Mouse (Mus musculus): ENCODE measurements around the gene Zranb1. TPM values are rescaled to one million over a fixed set of nuclear protein-coding genes. Genes with fewer than 3 reads are reported as not detected.

Zranb1 gene
- polyA plus RNA-seq, 1 experiment: 4.6 TPM

DNA sequence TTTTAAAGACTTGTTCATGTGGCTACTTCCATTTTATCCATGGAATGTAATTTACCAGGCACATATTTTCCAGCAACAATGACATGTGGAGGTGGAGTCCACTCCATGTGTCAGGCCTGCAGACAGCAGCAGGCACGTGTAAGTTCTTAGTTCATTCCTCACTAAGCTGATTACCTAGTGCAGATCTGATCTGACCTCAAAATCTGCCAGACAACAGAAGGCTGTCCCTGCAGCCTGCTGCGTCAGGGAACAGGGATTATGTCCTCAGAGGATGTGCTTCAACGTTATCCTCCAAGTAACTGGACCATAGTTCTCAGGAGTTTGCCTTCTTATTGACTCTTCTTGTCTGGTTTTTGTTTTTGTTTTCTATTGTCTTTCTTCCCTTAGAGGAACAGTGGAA is 9.0 kb upstream of the Zranb1 start:
- DNase-seq (ENCODE audit: low read depth, low spot score): no peak
- WGBS: 73% methylated on average over 3 of the region's 3 CpGs

GRCm38 (mm10) chr7:132925227-132925626 is 5.7 kb upstream of the Zranb1 start:
- WGBS: 36% methylated on average over 2 of the region's 2 CpGs
- no peak for DNase-seq (ENCODE audit: low read depth, low spot score)

DNA sequence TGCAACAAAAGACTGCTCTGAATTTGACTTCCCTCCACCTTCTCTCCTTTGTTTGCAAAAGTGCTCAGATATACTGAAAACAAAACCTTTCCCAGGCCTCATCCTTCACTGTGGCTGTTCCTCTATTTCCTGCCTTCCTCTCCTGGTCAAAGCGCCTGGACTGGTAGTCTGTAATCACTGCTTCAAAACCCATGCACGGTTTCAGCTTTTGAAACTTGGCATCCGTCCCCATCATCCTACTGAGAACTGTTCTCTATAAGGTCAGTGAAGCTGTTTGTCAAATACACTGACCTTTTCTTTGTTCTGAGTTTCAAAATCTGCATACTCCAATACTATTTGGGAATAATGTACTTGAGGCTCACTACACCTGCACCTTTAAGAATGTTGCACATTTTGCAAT is 3.7 kb upstream of the Zranb1 start:
- DNase-seq (ENCODE audit: low read depth, low spot score): no peak
- WGBS: 67% methylated on average over 3 of the region's 3 CpGs

- no peak for DNase-seq (ENCODE audit: low read depth, low spot score)
- WGBS: 79% methylated on average over 5 of the region's 5 CpGs
These were observed 887 bp upstream of the Zranb1 start for GRCm38 (mm10) chr7:132930055-132930454.

- DNase-seq (ENCODE audit: low read depth, low spot score): peak; percentile 29
- under 1% methylated on average over 55 of the region's 55 CpGs for whole genome bisulfite sequencing
These were observed 814 bp downstream of the Zranb1 start for GRCm38 (mm10) chr7:132931560-132932351.

- no peak for DNase-seq (ENCODE audit: low read depth, low spot score)
- WGBS: 79% methylated on average over 1 of the region's 1 CpGs
These were observed 2.4 kb downstream of the Zranb1 start for GRCm38 (mm10) chr7:132933331-132933730.

DNA sequence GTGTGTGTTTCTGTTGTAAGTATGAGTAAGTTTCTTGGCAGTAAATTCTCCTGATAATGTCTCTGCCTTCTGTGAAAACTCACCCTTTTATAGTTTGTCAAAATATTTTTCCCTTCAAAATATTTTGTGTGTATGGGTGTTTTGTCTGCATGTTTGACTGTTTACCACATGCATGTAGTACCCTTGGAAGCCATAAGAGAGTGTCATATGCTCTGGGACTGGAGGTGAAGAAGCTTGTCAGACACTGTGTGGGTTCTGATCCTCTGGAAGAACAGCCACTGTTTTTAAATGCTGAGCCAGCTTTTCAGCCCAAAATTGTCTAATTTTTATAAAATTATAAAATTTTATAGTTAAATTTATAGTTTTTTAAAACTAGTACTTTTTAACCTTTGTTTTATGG is 3.8 kb downstream of the Zranb1 start:
- DNase-seq (ENCODE audit: low read depth, low spot score): no peak

DNA sequence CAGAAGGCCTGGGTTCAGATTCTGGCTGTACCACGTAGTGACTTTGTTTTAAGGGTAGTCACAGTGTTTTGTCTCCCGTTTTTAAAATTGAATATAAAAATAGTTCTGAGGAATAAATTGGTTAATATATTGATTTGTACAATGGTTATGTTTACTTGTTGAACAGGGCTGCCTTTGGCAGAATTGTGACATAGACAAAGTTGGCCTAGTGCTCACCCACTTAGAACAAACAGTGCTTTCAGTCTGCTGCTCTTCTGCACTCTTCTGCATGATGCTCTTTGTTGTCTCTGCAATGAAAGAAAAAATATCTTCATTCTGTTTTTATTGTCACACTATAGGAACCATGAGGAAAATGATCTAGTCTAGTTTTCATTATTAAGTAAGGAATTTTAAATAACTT is 8.2 kb downstream of the Zranb1 start:
- 68% methylated on average over 2 of the region's 2 CpGs for WGBS
- no peak for DNase-seq (ENCODE audit: low read depth, low spot score)

GRCm38 (mm10) chr7:132940569-132940968 is 9.6 kb downstream of the Zranb1 start:
- no peak for DNase-seq (ENCODE audit: low read depth, low spot score)
- WGBS: 60% methylated on average over 2 of the region's 2 CpGs

GRCm38 (mm10) chr7:132949968-132950367 is 19.0 kb downstream of the Zranb1 start:
- DNase-seq (ENCODE audit: low read depth, low spot score): no peak
- WGBS: 77% methylated on average over 4 of the region's 4 CpGs

DNA sequence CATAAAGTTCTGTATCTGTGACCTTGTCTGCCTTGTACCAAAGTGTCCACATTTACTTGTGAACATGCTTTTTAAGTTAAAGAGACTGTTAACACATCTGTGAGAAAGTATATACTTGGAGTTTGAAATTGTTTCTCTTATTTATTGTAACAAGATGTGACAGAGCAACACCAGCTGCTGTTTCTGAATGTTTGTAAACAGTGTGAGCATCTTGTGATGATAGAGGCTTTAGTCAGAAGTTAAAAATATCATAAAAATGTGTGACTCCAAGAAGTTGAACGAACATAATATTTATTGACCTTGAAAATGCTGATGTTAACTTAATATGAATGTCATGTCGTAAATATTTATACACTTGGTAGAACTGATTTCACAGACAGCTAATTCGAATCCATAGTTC is 19.7 kb downstream of the Zranb1 start:
- 67% methylated on average over 3 of the region's 3 CpGs for WGBS
- no peak for DNase-seq (ENCODE audit: low read depth, low spot score)

- WGBS: 82% methylated on average over 3 of the region's 3 CpGs
- DNase-seq (ENCODE audit: low read depth, low spot score): no peak
These were observed 33.5 kb downstream of the Zranb1 start for GRCm38 (mm10) chr7:132964395-132964794.

DNA sequence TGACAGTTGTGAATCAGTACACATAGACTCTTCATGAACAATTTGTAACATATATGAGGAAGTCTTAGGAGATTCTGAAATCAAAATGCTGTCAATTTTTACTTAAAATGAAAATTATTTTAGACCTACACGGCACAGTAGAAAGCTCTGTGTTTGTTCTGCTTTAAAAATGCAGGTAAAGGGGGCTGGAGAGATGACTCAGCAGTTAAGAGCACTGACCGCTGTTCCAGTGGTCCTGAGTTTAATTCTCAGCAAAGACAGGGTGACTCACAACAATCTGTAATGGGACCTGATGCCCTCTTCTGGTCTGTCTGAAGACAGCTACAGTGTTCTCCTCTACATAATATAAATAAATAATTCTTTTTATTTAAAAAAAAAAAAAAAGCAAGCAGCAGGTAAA is 34.8 kb downstream of the Zranb1 start:
- 80% methylated on average over 2 of the region's 2 CpGs for WGBS
- DNase-seq (ENCODE audit: low read depth, low spot score): no peak

GRCm38 (mm10) chr7:132972079-132972478 is 41.1 kb downstream of the Zranb1 start:
- WGBS: 99% methylated on average over 2 of the region's 2 CpGs

DNA sequence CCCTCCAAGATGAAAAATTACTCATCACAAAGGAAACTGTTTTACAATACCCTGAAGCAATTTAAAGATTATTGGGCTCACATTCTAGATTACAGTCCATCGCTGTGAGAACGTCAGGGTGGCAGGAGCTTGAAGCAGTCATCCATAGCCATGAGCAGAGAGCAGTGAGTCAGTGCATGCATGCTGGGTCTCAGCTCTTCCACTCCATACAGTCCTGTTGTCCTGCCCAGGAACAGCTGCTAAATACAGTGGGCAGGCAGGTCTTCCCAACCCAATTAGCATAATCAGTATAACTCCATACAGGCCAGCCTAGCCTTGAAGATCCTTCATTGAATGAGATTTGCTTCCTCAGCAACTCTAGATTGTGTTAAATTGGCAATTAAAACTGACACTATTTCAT is 45.1 kb downstream of the Zranb1 start:
- DNase-seq (ENCODE audit: low read depth, low spot score): no peak
- WGBS: 52% methylated on average over 2 of the region's 2 CpGs

More at GRCm38 (mm10) chr7:132972079-132972478, 41.1 kb downstream of the Zranb1 start:
- DNase-seq (ENCODE audit: low read depth, low spot score): no peak

- WGBS: 73% methylated on average over 2 of the region's 2 CpGs
These were observed 47.0 kb downstream of the Zranb1 start for GRCm38 (mm10) chr7:132977981-132978380.

DNA sequence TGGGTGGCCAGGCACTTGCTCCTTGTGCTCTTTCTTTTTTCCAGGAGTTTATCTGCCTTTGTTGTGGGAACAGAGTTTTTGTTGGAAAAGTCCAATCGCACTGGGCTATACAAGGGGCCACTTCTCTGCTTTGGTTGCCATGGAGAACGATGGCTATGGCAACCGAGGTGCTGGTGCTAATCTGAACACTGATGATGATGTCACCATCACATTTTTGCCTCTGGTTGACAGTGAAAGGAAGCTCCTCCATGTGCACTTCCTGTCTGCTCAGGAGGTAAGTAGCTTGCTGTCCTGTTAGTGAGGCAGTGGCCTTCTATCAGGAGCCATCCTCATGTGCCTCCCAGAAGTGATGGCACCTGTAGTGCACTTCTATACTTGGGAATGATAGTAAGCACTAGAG is 51.7 kb downstream of the Zranb1 start:
- 61% methylated on average over 3 of the region's 3 CpGs for WGBS
- no peak for DNase-seq (ENCODE audit: low read depth, low spot score)

More at GRCm38 (mm10) chr7:132977981-132978380, 47.0 kb downstream of the Zranb1 start:
- DNase-seq (ENCODE audit: low read depth, low spot score): no peak

GRCm38 (mm10) chr7:132989839-132990238 is 58.9 kb downstream of the Zranb1 start:
- 51% methylated on average over 5 of the region's 5 CpGs for WGBS
- no peak for DNase-seq (ENCODE audit: low read depth, low spot score)

DNA sequence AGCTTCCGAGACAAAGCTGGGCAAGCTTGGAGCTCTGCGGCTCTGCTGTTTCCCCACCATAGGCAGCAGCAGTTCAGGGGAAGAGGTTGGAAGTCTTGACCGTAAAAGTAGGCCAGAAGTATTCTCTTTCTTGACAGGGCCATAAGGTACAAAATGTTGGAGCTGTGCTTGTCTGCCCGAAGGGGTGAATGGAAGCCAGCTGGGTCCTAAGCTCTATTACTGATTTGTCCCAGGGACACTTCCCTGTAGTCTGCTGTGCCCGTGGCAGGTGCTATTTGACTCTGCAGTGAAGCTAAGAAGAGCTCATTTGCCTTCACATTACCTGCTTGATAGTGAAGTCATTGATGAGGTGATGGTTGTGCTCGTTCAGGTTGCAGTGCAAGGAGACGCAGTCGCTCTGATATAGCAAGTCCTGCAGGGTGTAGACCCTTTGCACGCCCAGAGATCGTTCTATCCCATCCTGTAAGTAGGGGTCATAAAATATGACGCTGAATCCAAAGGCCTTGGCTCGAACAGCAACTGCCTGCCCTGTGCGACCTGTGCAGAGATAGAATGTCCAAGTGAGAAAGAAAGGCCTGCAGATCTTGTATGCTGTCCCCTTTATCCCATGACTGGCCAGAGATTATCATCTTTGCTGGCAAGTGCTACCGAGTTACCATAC is 60.4 kb downstream of the Zranb1 start:
- WGBS: 78% methylated on average over 14 of the region's 14 CpGs
- no peak for DNase-seq (ENCODE audit: low read depth, low spot score)

- no peak for DNase-seq (ENCODE audit: low read depth, low spot score)
- 87% methylated on average over 9 of the region's 9 CpGs for WGBS
These were observed 62.1 kb downstream of the Zranb1 start for GRCm38 (mm10) chr7:132992967-132993615.

DNA sequence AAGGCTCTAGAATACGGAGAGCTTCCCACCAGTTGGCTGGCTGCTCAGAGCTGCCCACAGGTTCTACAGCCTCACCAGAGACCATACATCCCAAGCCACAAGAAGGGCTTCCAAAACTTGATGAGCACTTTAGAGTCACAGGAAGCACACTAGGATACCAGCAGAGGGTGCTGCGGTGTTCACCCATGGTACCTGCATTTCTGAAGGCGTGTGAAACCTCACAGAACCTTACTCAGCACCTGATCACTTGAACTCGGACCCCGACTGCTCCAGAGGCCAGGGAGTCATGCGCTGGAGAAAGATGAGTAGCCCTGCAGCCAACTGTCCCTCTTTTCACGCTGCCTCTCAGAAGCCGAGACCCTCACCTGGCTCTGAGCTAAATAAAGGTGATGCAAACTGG is 63.2 kb downstream of the Zranb1 start:
- 88% methylated on average over 8 of the region's 8 CpGs for WGBS
- no peak for DNase-seq (ENCODE audit: low read depth, low spot score)
